Mouse (Mus musculus) neural tube, embryonic 13.5 days (tissue): Measurements from ENCODE around the gene Btbd18. TPM values are rescaled to one million over a fixed set of nuclear protein-coding genes. Genes with fewer than 3 reads are reported as not detected.

Source experiments
- ATAC-seq: fragments of 200-750 bp; cut with Nextera tagmentation; 2 replicates; pipeline ENCODE4 v1.8.0; 2017; ENCODE audit warnings: low read depth, mild to moderate bottlenecking, moderate TSS enrichment, moderate library complexity
- H3K27ac ChIP-seq: fragments of 300-500 bp; sonication (generic); replicated peaks from 2 replicates; pipeline ENCODE4 v1.5.1; 2015; ENCODE audit warnings: moderate library complexity, mild to moderate bottlenecking, inconsistent platforms
- H3K27me3 ChIP-seq: fragments of 300-500 bp; sonication (generic); 2 replicates; pipeline ENCODE4 v1.6.1; 2015; ENCODE audit warnings: mild to moderate bottlenecking, inconsistent platforms
- H3K36me3 ChIP-seq: fragments of 300-500 bp; sonication (generic); 2 replicates; pipeline ENCODE4 v1.6.1; 2015; ENCODE audit warnings: mild to moderate bottlenecking, inconsistent platforms
- H3K4me1 ChIP-seq: fragments of 300-500 bp; sonication (generic); replicated peaks from 2 replicates; pipeline ENCODE4 v1.6.1; 2015; ENCODE audit warnings: inconsistent platforms
- H3K4me2 ChIP-seq: fragments of 300-500 bp; sonication (generic); 2 replicates; pipeline ENCODE4 v1.6.1; 2015; ENCODE audit warnings: inconsistent platforms, mild to moderate bottlenecking, moderate library complexity
- H3K4me3 ChIP-seq: fragments of 300-500 bp; sonication (generic); 2 replicates; pipeline ENCODE4 v1.5.1; 2015; ENCODE audit warnings: mild to moderate bottlenecking, inconsistent platforms
- H3K9ac ChIP-seq: fragments of 300-500 bp; sonication (generic); 2 replicates; pipeline ENCODE4 v1.6.1; 2015; ENCODE audit warnings: moderate library complexity, mild to moderate bottlenecking, inconsistent platforms
- H3K9me3 ChIP-seq: fragments of 300-500 bp; sonication (generic); 2 replicates; pipeline ENCODE4 v1.6.1; 2016; ENCODE audit warnings: inconsistent platforms
- WGBS: fragments of 180-500 bp; shearing (Covaris S2); methylation state at CpG from one replicate; pipeline ENCODE4 v1.1.7; 2015; 5-methylcytosine and 5-hydroxymethylcytosine counted together
- polyA plus RNA-seq: library from polyadenylated mRNA; unstranded; fragments of >200 nt; fragmentation: Nextera tagmentation; extraction: Ambion mirVana; gene quantifications from 2 replicates; pipeline ENCODE4 v1.2.1, GENCODE M21; 2015

Gene Btbd18
- polyA plus RNA-seq, 1 experiment from 2014 or later, result 0.22 TPM

DNA sequence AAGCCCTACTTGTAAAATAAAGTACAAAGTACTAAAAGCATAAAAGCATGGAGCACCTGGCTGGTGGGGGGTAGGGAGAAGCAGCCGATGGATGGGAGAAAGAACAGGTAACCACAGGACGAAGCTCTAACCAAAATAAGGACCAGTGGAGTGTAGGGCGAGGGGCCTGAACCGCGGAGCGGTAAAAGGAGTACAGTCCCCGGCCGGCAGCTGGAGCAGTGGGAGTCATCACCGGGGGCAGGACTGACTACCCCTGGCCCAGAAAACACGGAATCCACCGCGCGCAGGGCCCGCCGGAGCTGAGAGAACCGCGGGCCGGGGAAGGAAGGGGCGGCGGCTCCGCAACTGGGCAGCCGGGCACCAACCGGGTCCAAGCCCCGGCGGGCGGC lies 55.5 kb downstream of the Btbd18 start:
- Histone ChIP-seq H3K4me1 (peaks cover 43% of the 10 kb centered on the region), H3K4me2 (peak overlapping the region; percentile 63), H3K27me3 (no peaks in the 10 kb centered on the region), H3K9ac (peak overlapping the region; percentile 98), H3K36me3 (peaks cover 16% of the 10 kb centered on the region), H3K9me3 (no peaks in the 10 kb centered on the region), H3K4me3 (peak overlapping the region; percentile 93), H3K27ac (peak overlapping the region; percentile 96)
- WGBS, result under 1% methylated on average over 25 of the region's 26 CpGs
- peak; percentile 34 for ATAC-seq

DNA sequence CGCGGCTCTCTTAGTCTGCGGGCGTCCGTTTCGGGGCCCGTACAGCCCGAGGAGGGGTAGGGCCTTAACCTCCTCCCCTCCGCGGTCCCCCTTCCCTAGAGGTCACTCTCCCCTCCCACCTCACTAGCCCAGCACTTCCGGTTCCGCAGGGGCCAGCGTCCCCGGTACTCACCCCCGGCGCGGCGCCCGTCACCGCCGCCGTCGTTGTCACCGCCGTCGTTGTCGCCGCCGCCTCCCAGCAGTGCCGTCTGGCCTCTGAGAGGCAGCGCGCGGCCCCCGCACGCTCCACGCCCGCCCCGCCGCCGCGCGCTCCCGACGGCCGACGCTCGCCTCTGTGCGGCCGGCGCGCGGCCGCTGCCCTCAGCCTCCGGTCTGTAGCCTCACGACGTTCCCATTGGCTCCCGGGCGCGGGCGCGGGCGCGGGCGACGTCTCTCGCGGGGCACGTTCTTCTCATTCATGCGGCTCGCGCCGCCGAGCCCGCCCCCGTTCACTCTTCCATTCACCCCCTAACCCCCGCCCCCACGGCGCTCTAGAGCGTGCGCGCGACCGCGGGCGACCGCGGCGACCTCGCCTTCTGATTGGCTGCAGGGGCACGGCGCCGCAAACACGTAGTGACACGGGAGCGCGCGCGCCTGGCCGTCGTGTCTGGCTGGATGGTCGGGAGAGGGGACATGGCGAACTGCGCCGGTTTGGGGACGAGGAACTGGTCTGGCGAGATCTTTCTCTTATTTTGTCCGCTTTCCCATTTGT lies 56.1 kb downstream of the Btbd18 start, which contains the start of gene Zdhhc5:
Gene Zdhhc5, minus strand, starts transcription at position 370 of the 751 bp plus-strand sequence.
- Histone ChIP-seq H3K27me3 (no peaks in the 10 kb centered on the region), H3K9ac (peak within 1 kb of the TSS; percentile 98), H3K27ac (peak within 1 kb of the TSS; percentile 96), H3K9me3 (no peaks in the 10 kb centered on the region), H3K4me2 (peak within 1 kb of the TSS; percentile 63), H3K36me3 (peaks cover 11% of the 10 kb centered on the region), H3K4me1 (peaks cover 39% of the 10 kb centered on the region), H3K4me3 (peak within 1 kb of the TSS; percentile 93)
- under 1% methylated on average over 107 of the region's 107 CpGs for WGBS
- ATAC-seq, result peak; percentile 98

GRCm38 (mm10) chr2:84715562-84716361 lies 56.9 kb downstream of the Btbd18 start:
- peak overlapping the region; percentile 80 for H3K9ac ChIP-seq

DNA sequence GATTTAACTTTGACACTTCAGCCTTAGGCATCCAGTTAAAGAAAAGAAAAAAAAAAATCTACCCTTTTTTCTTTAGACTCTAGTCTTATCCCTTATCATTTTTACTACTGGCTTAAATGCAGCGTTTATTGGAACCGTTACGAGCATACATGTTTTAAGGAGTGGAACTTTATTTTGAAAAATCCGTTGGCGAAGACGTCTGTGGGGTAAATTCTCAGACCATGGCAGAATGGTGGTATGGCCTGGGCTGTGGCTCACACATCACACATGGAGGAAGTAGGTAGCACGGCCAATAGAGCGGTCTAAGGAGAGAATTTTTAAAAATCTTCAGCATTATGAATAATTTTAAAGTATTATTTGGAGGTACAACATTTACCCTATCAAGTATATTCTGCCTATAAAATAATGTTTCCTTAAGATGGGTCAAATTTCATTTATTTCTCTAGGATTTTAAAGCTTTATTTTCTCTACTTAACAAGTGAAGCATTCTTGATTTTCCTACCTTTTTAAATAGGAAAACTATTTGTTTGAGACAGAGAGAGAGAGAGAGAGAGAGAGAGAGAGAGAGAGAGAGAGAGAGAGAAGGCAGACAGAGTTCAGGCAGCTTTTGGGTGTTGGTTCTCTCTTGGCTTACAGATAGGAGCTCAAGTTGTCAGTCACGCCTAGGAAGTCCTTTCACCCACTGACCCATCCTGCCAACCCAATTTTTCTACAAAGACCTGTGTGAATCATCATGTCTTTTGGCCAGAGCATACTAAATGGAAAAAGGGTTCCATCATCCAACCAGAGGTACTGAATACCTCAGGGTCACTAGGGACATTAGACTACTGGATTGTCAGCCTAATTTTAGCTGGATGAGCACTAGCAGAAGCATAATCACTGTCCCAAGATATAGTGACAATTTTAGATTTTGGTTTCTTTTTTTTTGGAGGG lies 57.8 kb downstream of the Btbd18 start:
- ATAC-seq, result no peak
- Histone ChIP-seq H3K4me1 (peaks cover 32% of the 10 kb centered on the region), H3K27ac (peak overlapping the region; percentile 96), H3K4me2 (peak overlapping the region; percentile 63), H3K36me3 (0 out of 2 replicates have a peak, but pooled peaks cover 8% of the 10 kb centered on the region), H3K9me3 (no peaks in the 10 kb centered on the region), H3K9ac (peak overlapping the region; percentile 80), H3K4me3 (peak overlapping the region; percentile 93), H3K27me3 (no peaks in the 10 kb centered on the region)
- WGBS, result 38% methylated on average over 9 of the region's 9 CpGs

More at GRCm38 (mm10) chr2:84715562-84716361, 56.9 kb downstream of the Btbd18 start:
- Histone ChIP-seq H3K36me3 (peaks cover 3% of the 10 kb centered on the region), H3K4me2 (peak overlapping the region; percentile 63), H3K4me3 (peak overlapping the region; percentile 93), H3K27ac (peak overlapping the region; percentile 96), H3K4me1 (peaks cover 32% of the 10 kb centered on the region), H3K27me3 (no peaks in the 10 kb centered on the region), H3K9me3 (no peaks in the 10 kb centered on the region)
- under 1% methylated on average over 33 of the region's 33 CpGs for WGBS
- peak; percentile 97 for ATAC-seq

- Histone ChIP-seq H3K36me3 (peaks cover 8% of the 10 kb centered on the region; the same call in 1 of the 2 replicates), H3K9ac (no peak overlapping the region), H3K9me3 (no peaks in the 10 kb centered on the region), H3K4me1 (peaks cover 28% of the 10 kb centered on the region), H3K4me3 (no peak overlapping the region), H3K27ac (no peak overlapping the region), H3K27me3 (no peaks in the 10 kb centered on the region), H3K4me2 (no peak overlapping the region)
- ATAC-seq, result no peak
- 96% methylated on average over 4 of the region's 4 CpGs for WGBS
Observed at GRCm38 (mm10) chr2:84717357-84717756, 58.5 kb downstream of the Btbd18 start.

Other genes starting within 250 kb of the Btbd18 start
- gene Calcrl, start 233.7 kb upstream of the Btbd18 start, polyA plus RNA-seq, result 16.8 and 20.8 TPM in 2 replicates
- gene Tfpi, start 182.3 kb upstream of the Btbd18 start, polyA plus RNA-seq, result 26.3 and 28.7 TPM in 2 replicates
- 40.2 and 46.9 TPM in 2 replicates for gene Ctnnd1, start 8.3 kb upstream of the Btbd18 start, polyA plus RNA-seq
- 166 and 196 TPM in 2 replicates for gene Selenoh, start 11.7 kb downstream of the Btbd18 start, polyA plus RNA-seq
- not detected in 2 replicates for gene Gm28635, start 19.0 kb downstream of the Btbd18 start, polyA plus RNA-seq
- 50.6 and 54.4 TPM in 2 replicates for gene Med19, start 19.3 kb downstream of the Btbd18 start, polyA plus RNA-seq
- 245 and 252 TPM in 2 replicates for gene Tmx2, start 20.1 kb downstream of the Btbd18 start, polyA plus RNA-seq
- 17.6 and 19.2 TPM in 2 replicates for gene Zdhhc5, start 56.1 kb downstream of the Btbd18 start, polyA plus RNA-seq
- gene Clp1, start 68.3 kb downstream of the Btbd18 start, polyA plus RNA-seq, result 28.1 and 29.6 TPM in 2 replicates
- 18.8 and 19.1 TPM in 2 replicates for gene Ypel4, start 75.0 kb downstream of the Btbd18 start, polyA plus RNA-seq
- 4.7 and 7.0 TPM in 2 replicates for gene Gm19426, start 84.6 kb downstream of the Btbd18 start, polyA plus RNA-seq
- gene Serping1, start 116.4 kb downstream of the Btbd18 start, polyA plus RNA-seq, result 36.2 and 37.0 TPM in 2 replicates
- gene Ube2l6, start 139.7 kb downstream of the Btbd18 start, polyA plus RNA-seq, result 17.4 and 18.3 TPM in 2 replicates
- 0.17 TPM in 1 of 2 replicates, not detected in the other for gene Smtnl1, start 163.6 kb downstream of the Btbd18 start, polyA plus RNA-seq
- gene Timm10, start 167.9 kb downstream of the Btbd18 start, polyA plus RNA-seq, result 52.9 and 56.0 TPM in 2 replicates
- gene Slc43a1, start 179.8 kb downstream of the Btbd18 start, polyA plus RNA-seq, result 2.4 and 3.3 TPM in 2 replicates
- gene Rtn4rl2, start 227.6 kb downstream of the Btbd18 start, polyA plus RNA-seq, result 6.8 and 7.1 TPM in 2 replicates